Mouse (Mus musculus) kidney, embryonic 16.5 days (tissue): ENCODE data around the gene Gramd2. TPM values are rescaled to one million over a fixed set of nuclear protein-coding genes. Genes with fewer than 3 reads are reported as not detected.

Source experiments
- ATAC-seq: fragments of 200-750 bp; cut with Nextera tagmentation; 2 replicates; pipeline ENCODE4 v1.8.0; 2017; ENCODE audit warnings: moderate TSS enrichment; ENCODE audit not compliant: low FRiP score, low TSS enrichment
- H3K27ac ChIP-seq: fragments of 300-500 bp; sonication (generic); 2 replicates; pipeline ENCODE4 v1.5.1; 2014; ENCODE audit warnings: low read length
- H3K27me3 ChIP-seq: fragments of 300-500 bp; sonication (generic); 2 replicates; pipeline ENCODE4 v1.6.1; 2014; ENCODE audit warnings: low read length, control low read depth, mixed read lengths; ENCODE audit not compliant: insufficient read depth
- H3K36me3 ChIP-seq: fragments of 300-500 bp; sonication (generic); 2 replicates; pipeline ENCODE4 v1.6.1; 2014; ENCODE audit warnings: low read length, control low read depth, mixed read lengths; ENCODE audit not compliant: insufficient read depth
- H3K4me1 ChIP-seq: fragments of 300-500 bp; sonication (generic); 2 replicates; pipeline ENCODE4 v1.6.1; 2014; ENCODE audit warnings: low read length, control low read depth, mixed read lengths; ENCODE audit not compliant: insufficient read depth
- H3K4me2 ChIP-seq: fragments of 300-500 bp; sonication (generic); replicated peaks from 2 replicates; pipeline ENCODE4 v1.6.1; 2014; ENCODE audit warnings: low read depth, low read length
- H3K4me3 ChIP-seq: fragments of 300-500 bp; sonication (generic); 2 replicates; pipeline ENCODE4 v1.5.1; 2014; ENCODE audit warnings: mild to moderate bottlenecking, low read length
- H3K9ac ChIP-seq: fragments of 300-500 bp; sonication (generic); replicated peaks from 2 replicates; pipeline ENCODE4 v1.6.1; 2014; ENCODE audit warnings: low read length
- H3K9me3 ChIP-seq: fragments of 300-500 bp; sonication (generic); 2 replicates; pipeline ENCODE4 v1.6.1; 2016; ENCODE audit warnings: low read length, control low read depth
- WGBS: fragments of 180-500 bp; shearing (Covaris S2); extraction: QIAGEN DNeasy Blood & Tissue Kit; methylation state at CpG from one replicate; pipeline ENCODE4 v1.1.7; 2014; 5-methylcytosine and 5-hydroxymethylcytosine counted together
- polyA plus RNA-seq: library from polyadenylated mRNA; unstranded; fragments of >200 nt; fragmentation: Nextera tagmentation; extraction: Ambion mirVana; gene quantifications from 2 replicates; pipeline ENCODE4 v1.2.1, GENCODE M21; 2015

The Gramd2 gene
- polyA plus RNA-seq, 1 experiment from 2014 or later = 1.4 TPM

DNA sequence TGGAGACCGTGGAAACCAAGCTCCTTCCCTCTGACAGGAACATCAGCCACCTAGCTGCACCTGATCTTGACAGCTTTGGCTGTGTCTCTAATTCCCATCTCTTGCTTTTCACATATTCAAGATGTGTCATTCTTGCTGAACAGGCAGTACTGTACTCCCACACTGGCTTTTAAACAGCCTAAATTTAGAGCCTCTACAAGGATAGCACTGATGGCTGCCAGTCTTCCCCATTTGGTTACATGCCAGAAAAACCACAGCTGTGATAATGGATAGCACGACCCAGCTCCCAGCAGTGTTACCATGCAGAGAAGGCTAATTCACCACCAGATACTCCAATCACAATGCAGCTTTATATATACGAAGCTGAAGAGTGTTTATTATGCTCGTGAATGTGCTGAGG is 12.7 kb upstream of the Gramd2 start:
- H3K9ac ChIP-seq = no peak overlapping the region
- no peak overlapping the region for H3K4me2 ChIP-seq
- no peak overlapping the region for H3K4me3 ChIP-seq
- H3K36me3 ChIP-seq = peaks cover 69% of the 10 kb centered on the region
- peaks cover 12% of the 10 kb centered on the region for H3K4me1 ChIP-seq
- H3K27ac ChIP-seq = no peak overlapping the region
- no peak for ATAC-seq
- H3K27me3 ChIP-seq = no peaks in the 10 kb centered on the region
- no peaks in the 10 kb centered on the region for H3K9me3 ChIP-seq
- WGBS = 83% methylated on average over 4 of the region's 4 CpGs

GRCm38 (mm10) chr9:59667904-59668303 is 12.0 kb upstream of the Gramd2 start:
- H3K27ac ChIP-seq = no peak overlapping the region
- no peak overlapping the region for H3K4me3 ChIP-seq
- ATAC-seq = no peak
- H3K9ac ChIP-seq = no peak overlapping the region
- H3K27me3 ChIP-seq = no peaks in the 10 kb centered on the region
- no peaks in the 10 kb centered on the region for H3K9me3 ChIP-seq
- WGBS = 85% methylated on average over 6 of the region's 6 CpGs
- peaks cover 11% of the 10 kb centered on the region for H3K4me1 ChIP-seq
- H3K36me3 ChIP-seq = peaks cover 73% of the 10 kb centered on the region
- no peak overlapping the region for H3K4me2 ChIP-seq

DNA sequence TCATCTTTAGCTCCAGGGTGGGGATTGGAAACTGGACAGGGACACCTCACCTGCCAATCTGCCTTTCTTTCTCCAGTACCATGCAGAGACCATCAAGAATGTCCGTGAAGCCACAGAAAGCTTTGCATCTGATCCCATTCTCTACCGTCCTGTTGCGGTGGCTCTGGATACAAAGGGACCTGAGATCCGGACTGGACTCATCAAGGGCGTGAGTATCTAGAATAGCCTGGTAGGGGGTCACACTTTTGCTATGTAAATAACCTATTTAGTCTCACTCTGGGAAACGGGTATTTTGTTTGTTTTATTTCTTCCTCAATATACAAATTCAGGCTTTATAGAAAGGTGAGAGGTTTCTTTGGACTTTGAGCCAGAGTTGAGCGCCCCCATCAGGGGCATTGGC is 11.5 kb upstream of the Gramd2 start:
- no peak for ATAC-seq
- Histone ChIP-seq H3K4me3 (no peak overlapping the region), H3K27me3 (no peaks in the 10 kb centered on the region), H3K9me3 (no peaks in the 10 kb centered on the region), H3K4me1 (peaks cover 8% of the 10 kb centered on the region), H3K36me3 (peaks cover 75% of the 10 kb centered on the region), H3K4me2 (no peak overlapping the region), H3K27ac (no peak overlapping the region), H3K9ac (no peak overlapping the region)
- 86% methylated on average over 7 of the region's 7 CpGs for WGBS

DNA sequence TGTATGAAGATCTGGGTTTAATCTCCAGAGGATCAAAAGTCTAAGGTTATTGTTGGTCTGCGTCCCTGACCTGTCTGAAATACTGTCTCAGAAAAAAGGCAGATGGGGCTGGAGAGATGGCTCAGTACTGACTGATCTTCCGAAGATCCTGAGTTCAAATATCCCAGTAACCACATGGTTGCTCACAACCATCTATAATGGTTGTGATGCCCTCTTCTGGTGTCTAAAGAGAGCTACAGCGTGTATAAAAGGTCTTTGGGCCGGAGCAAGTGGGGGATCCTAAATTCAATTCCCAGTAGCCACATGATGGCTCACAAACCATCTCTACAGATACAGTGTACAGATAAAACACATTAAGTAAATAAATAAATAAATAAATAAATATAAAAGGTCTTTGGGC is 10.8 kb upstream of the Gramd2 start:
- Histone ChIP-seq H3K27ac (no peak overlapping the region), H3K36me3 (peaks cover 80% of the 10 kb centered on the region), H3K9ac (no peak overlapping the region), H3K4me2 (no peak overlapping the region), H3K4me1 (peaks cover 1% of the 10 kb centered on the region; the same call in 1 of the 2 replicates), H3K9me3 (no peaks in the 10 kb centered on the region), H3K27me3 (no peaks in the 10 kb centered on the region), H3K4me3 (no peak overlapping the region)
- ATAC-seq = no peak
- WGBS = 86% methylated on average over 4 of the region's 4 CpGs

GRCm38 (mm10) chr9:59672195-59672894 is 7.6 kb upstream of the Gramd2 start:
- no peak overlapping the region for H3K27ac ChIP-seq
- WGBS = 85% methylated on average over 12 of the region's 12 CpGs
- no peaks in the 10 kb centered on the region for H3K9me3 ChIP-seq
- H3K9ac ChIP-seq = no peak overlapping the region
- no peaks in the 10 kb centered on the region for H3K4me1 ChIP-seq
- no peak for ATAC-seq
- H3K36me3 ChIP-seq = peaks cover 92% of the 10 kb centered on the region
- no peak overlapping the region for H3K4me2 ChIP-seq
- no peak overlapping the region for H3K4me3 ChIP-seq
- no peaks in the 10 kb centered on the region for H3K27me3 ChIP-seq

- Histone ChIP-seq H3K9ac (no peak overlapping the region), H3K27ac (no peak overlapping the region), H3K4me3 (no peak overlapping the region), H3K27me3 (no peaks in the 10 kb centered on the region), H3K9me3 (no peaks in the 10 kb centered on the region), H3K4me1 (no peaks in the 10 kb centered on the region), H3K36me3 (peaks cover 93% of the 10 kb centered on the region), H3K4me2 (no peak overlapping the region)
- ATAC-seq = no peak
- WGBS = 53% methylated on average over 2 of the region's 2 CpGs
Observed at GRCm38 (mm10) chr9:59673427-59673826, 6.5 kb upstream of the Gramd2 start.

DNA sequence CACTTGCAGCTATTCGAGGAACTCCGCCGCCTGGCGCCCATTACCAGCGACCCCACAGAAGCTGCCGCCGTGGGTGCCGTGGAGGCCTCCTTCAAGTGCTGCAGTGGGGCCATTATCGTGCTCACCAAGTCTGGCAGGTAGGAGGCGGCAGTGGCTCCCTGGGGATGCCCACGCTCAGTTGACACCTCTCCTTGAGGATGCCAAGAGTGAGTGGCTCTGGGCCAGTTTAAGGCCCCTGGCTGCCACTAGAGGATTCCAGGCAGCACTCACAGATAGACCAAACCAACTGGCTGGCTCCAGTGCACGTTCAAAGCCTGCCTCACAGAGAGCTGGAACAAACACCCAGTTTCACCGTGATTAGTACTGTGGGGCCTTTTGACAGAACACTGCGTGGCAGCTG is 4.3 kb upstream of the Gramd2 start:
- Histone ChIP-seq H3K9me3 (no peaks in the 10 kb centered on the region), H3K36me3 (peaks cover 80% of the 10 kb centered on the region), H3K4me3 (no peak overlapping the region), H3K27me3 (no peaks in the 10 kb centered on the region), H3K4me2 (no peak overlapping the region), H3K27ac (no peak overlapping the region), H3K4me1 (peaks cover 8% of the 10 kb centered on the region), H3K9ac (no peak overlapping the region)
- WGBS = 91% methylated on average over 14 of the region's 14 CpGs
- no peak for ATAC-seq

GRCm38 (mm10) chr9:59678313-59678712 is 1.6 kb upstream of the Gramd2 start:
- no peak overlapping the region for H3K4me2 ChIP-seq
- no peak overlapping the region for H3K9ac ChIP-seq
- H3K4me1 ChIP-seq = peaks cover 8% of the 10 kb centered on the region
- H3K4me3 ChIP-seq = no peak overlapping the region
- no peak overlapping the region for H3K27ac ChIP-seq
- 32% methylated on average over 1 of the region's 1 CpGs for WGBS
- peaks cover 54% of the 10 kb centered on the region for H3K36me3 ChIP-seq
- no peaks in the 10 kb centered on the region for H3K9me3 ChIP-seq
- no peak for ATAC-seq
- H3K27me3 ChIP-seq = peaks cover 14% of the 10 kb centered on the region; the same call in 1 of the 2 replicates

- ATAC-seq = peak; percentile 39; the same call in 1 of the 2 replicates
Observed at GRCm38 (mm10) chr9:59680534-59680875, 561 bp downstream of the Gramd2 start.

GRCm38 (mm10) chr9:59684020-59684419 is 4.1 kb downstream of the Gramd2 start:
- no peak for ATAC-seq
- Histone ChIP-seq H3K4me3 (no peak overlapping the region), H3K4me2 (no peak overlapping the region), H3K27me3 (peaks cover 14% of the 10 kb centered on the region; the same call in 1 of the 2 replicates), H3K4me1 (peaks cover 8% of the 10 kb centered on the region), H3K9ac (no peak overlapping the region), H3K27ac (no peak overlapping the region), H3K9me3 (no peaks in the 10 kb centered on the region), H3K36me3 (peaks cover 2% of the 10 kb centered on the region)
- WGBS = 68% methylated on average over 2 of the region's 2 CpGs

More at GRCm38 (mm10) chr9:59680534-59680875, 561 bp downstream of the Gramd2 start:
- Histone ChIP-seq H3K27ac (no peak overlapping the region), H3K27me3 (peaks cover 14% of the 10 kb centered on the region; the same call in 1 of the 2 replicates), H3K4me3 (peak overlapping the region; percentile 51), H3K36me3 (peaks cover 34% of the 10 kb centered on the region), H3K4me1 (peaks cover 8% of the 10 kb centered on the region), H3K9ac (peak overlapping the region; percentile 57), H3K4me2 (peak overlapping the region; percentile 92), H3K9me3 (no peaks in the 10 kb centered on the region)
- 9% methylated on average over 16 of the region's 16 CpGs for WGBS
